Mouse (Mus musculus): ENCODE data around the gene Ccdc144b.

- TF ChIP-seq MAX (IDR thresholded peaks at IDR 0.05), result no peak
- TF ChIP-seq CTCF (IDR thresholded peaks at IDR 0.05; ENCODE audit: control insufficient read depth, insufficient read depth, insufficient read length), result no peak
- no peak for TF ChIP-seq MYOD1 (IDR thresholded peaks at IDR 0.05; ENCODE audit: control insufficient read depth, insufficient read length, low read depth)
- no peak for TF ChIP-seq USF1 (IDR thresholded peaks at IDR 0.05; ENCODE audit: low read depth)
- TF ChIP-seq CEBPB (IDR thresholded peaks at IDR 0.05; ENCODE audit: low read depth), result no peak
- TF ChIP-seq MYOG (IDR thresholded peaks at IDR 0.05; ENCODE audit: control insufficient read depth, extremely low read depth, insufficient read length), result no peak
- TF ChIP-seq FOSL1 (IDR thresholded peaks at IDR 0.05; ENCODE audit: insufficient read depth, low read length, poor library complexity, severe bottlenecking), result no peak
These were observed at the start of gene Ccdc144b for GRCm38 (mm10) chr3:36053447-36053846.
